Mouse (Mus musculus) cerebellum, adult (tissue): ENCODE measurements around the gene Vstm2a.

Experiments
- ATAC-seq: cut with Nextera tagmentation; 2 replicates; pipeline ENCODE4 v1.9.2; 2017; ENCODE audit warnings: mild to moderate bottlenecking, moderate library complexity, mixed read lengths; ENCODE audit not compliant: insufficient number of reproducible peaks, low FRiP score, low TSS enrichment

The Vstm2a gene

DNA sequence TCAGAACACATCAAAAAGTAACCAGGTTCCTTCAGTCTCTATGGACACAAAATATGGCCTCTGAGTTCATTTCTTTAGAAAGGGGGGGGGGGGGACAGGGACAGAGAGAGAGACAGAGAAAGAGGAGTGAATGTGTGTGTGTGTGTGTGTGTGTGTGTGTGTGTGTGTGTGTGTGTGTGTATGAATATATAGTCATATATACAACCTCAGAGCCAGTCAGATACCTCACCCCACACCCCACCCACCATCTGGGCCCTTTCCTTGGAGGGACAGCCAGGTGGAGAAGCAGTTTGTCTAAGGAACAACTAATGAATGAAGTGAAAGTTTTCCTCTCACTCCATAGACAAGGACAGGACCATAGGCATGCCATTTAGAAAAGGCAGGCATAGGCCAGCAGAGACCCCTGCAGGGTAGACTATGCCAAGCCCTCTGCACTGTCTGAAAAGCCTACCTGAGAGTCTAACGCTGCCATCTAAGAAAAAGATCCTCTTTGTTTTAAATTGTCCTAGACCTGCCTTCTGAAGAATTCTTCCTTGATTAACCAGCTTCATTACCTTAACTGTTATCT, 155.6 kb downstream of the Vstm2a start:
- no peak for ATAC-seq

DNA sequence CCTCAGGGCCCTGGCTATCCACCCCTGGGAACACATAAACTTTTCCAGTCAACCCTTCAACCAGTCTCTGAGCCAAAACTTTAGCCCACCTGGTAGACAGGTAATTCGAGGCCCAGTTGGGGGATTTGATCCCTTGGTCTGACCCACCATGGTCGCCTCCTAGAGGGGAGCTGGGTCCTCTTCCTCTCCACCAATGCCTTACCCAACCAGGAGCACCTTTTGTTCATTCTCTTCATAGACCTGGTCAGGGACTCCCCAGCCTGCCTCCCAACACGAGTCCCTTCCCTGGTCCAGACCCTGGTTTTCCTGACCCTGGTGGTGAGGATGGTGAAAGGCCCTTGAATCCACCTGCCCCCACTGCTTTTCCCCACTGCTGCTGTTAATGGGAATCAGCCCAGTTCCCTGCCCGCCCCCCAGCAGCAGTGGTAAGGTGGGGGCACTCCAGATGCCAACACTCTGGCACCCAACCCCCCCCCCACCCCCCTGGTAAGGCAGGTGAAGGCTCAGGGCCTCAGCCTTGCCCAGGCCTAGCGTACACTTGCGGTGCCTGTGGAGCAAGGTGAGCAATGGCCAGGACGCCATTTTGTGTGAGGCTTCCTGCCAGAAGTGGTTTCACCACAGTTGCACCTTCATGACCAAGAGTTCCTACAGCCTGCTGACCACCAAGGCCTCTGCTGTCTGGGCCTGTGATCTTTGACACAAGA, 182.2 kb downstream of the Vstm2a start:
- ATAC-seq, result no peak
